Mouse (Mus musculus) liver, adult 2 months (tissue): ENCODE results near the gene Bzw2.

Source experiments
- CTCF ChIP-seq: fragments of 200-500 bp; IDR thresholded peaks from 2 replicates; pipeline ENCODE4 v1.5.1; 2011; ENCODE audit warnings: low read depth, low read length, control low read depth
- POLR2A ChIP-seq: fragments of 200-500 bp; IDR thresholded peaks from 2 replicates; pipeline ENCODE4 v1.6.1; 2011; ENCODE audit warnings: low read length, control low read depth; ENCODE audit not compliant: insufficient read depth; ENCODE audit errors: extremely low read depth

GRCm38 (mm10) chr12:36136285-36136684 lies 21.6 kb downstream of the Bzw2 start:
- no peak for TF ChIP-seq CTCF
- no peak for TF ChIP-seq POLR2A
